Mouse (Mus musculus) megakaryocyte-erythroid progenitor cell, adult 5-6 weeks (primary cell): ENCODE measurements around the gene Fdxacb1. TPM values are rescaled to one million over a fixed set of nuclear protein-coding genes. Genes with fewer than 3 reads are reported as not detected.

Experiments used
- ATAC-seq: replicated peaks from 2 replicates; pipeline ENCODE4 v1.8.0; 2016; ENCODE audit warnings: mild to moderate bottlenecking, inconsistent platforms; ENCODE audit not compliant: severe bottlenecking, poor library complexity, low FRiP score, low TSS enrichment
- total RNA-seq, 2 experiments: library from RNA; stranded (forward) in 1 of 2; stranded (reverse) in 1 of 2; fragments of 200-1000, 215-1000 nt in 1 of 2; fragments of >200 nt in 1 of 2; fragmentation: Nextera tagmentation in 1 of 2; gene quantifications; 2 replicates each; pipeline ENCODE4 v1.2.3; 2014 to 2017

Fdxacb1 gene
- total RNA-seq, 2 experiments from 2014 or later, result 10.8 to 21.0 TPM

DNA sequence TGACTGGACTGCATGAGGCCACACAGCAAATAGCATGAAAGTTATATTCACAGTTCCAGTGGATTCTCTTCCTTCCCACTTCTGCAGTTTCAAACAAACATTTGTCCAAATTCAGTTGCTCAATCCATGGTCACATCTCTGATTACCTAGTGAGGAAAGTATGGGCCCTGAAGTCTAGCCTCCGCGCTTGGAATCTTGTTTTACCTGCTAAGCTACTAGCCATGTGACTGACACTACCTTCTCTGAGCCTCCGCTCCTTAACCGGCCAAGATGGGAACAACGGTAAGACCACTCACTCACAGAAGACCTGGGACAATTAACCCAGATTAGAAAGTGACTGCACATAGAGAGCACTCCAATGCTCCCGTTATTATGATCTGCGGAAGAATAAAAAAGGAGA, 22.2 kb upstream of the Fdxacb1 start:
- ATAC-seq, result no peak

- no peak for ATAC-seq
Measured at GRCm38 (mm10) chr9:50746214-50746677, 21.8 kb upstream of the Fdxacb1 start, which contains the start of gene 2310030G06Rik. 2310030G06Rik (minus strand) TSS chr9:50746536.

- no peak for ATAC-seq
Measured at GRCm38 (mm10) chr9:50750706-50751105, 17.3 kb upstream of the Fdxacb1 start.

- ATAC-seq, result no peak
Measured at GRCm38 (mm10) chr9:50751323-50751722, 16.7 kb upstream of the Fdxacb1 start, which contains the start of gene Cryab. Cryab (plus strand) TSS chr9:50751325.

DNA sequence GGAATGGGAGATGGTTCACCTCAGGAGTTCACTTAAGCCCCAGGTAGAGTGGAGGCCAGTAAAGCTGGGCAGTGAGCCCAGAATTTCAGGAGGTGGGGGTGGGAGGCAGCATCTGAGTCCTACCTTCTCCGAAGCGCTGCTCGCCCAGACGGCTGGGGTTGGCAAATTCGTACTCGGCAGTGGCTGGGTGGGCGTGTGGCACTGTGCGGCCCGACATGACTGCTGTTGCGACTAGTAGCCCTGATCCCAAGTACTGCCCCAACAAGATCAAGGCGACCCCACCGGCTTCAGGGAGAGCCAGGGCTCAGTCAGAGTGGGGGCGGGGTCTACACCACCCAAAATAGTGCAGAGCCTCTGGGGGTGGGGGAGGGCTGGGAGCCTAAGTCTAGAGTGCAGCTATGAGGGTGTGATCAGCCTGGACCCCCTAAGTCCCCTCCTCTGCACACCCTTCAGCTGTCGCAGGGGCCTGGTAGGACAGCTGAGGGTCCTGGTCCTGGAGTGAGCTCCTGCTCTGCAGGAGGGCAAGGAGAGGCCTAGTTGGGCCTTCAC, 15.9 kb upstream of the Fdxacb1 start, which contains the start of gene Hspb2:
Gene Hspb2 (minus strand): TSS at position 301 of the 549 bp plus-strand sequence.
- ATAC-seq, result no peak

DNA sequence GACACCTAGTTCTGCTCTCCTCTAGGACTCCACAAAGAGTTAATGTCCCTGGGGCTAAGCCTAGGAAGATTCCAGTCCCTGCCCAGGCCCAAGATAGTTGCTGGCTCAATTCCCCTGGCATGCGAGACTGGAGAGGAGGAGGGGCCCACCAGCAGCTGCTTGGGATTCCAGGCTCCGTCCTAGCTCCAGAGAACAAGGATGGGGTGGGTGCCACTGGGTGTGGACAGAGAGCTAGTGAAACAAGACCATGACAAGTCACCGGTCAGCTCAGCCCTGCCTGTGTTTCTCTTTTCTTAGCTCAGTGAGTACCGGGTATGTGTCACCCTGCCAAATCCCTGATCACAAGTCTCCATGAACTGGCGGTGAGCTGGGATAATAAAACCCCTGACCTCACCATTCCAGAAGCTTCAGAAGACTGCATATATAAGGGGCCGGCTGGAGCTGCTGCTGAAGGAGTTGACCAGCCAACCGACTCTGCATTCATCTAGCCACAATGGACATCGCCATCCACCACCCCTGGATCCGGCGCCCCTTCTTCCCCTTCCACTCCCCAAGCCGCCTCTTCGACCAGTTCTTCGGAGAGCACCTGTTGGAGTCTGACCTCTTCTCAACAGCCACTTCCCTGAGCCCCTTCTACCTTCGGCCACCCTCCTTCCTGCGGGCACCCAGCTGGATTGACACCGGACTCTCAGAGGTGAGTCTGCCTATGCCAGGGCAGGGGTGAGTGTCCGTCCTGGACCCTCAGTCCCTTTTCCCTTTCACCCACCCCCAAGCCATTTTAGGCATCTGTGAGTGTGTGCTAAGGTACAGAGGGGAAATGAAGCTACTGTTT, 15.0 kb upstream of the Fdxacb1 start:
- ATAC-seq, result no peak

GRCm38 (mm10) chr9:50753947-50754346, 14.1 kb upstream of the Fdxacb1 start:
- no peak for ATAC-seq

DNA sequence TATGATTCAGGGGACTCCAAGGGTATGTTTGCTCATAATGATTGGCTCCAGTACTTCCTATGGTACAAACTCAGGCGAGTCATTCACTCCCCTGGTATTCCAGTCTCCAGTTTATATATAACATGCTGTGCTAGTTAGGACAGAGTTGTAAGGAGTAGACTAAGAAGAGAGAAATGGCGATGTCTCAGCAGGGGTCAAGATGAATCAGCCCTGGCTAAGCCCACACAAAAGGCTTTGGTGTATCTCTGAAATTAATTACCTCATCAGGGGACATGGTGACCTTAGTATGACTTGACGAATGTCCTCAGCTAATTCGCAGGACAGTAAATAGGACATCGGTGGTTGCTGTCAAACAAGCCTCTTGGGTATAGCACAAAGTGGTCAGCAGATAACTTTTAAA, 11.3 kb upstream of the Fdxacb1 start:
- ATAC-seq, result no peak

GRCm38 (mm10) chr9:50761520-50762243, 6.4 kb upstream of the Fdxacb1 start:
- no peak for ATAC-seq

- ATAC-seq, result no peak
Measured at GRCm38 (mm10) chr9:50763331-50763730, 4.7 kb upstream of the Fdxacb1 start.

DNA sequence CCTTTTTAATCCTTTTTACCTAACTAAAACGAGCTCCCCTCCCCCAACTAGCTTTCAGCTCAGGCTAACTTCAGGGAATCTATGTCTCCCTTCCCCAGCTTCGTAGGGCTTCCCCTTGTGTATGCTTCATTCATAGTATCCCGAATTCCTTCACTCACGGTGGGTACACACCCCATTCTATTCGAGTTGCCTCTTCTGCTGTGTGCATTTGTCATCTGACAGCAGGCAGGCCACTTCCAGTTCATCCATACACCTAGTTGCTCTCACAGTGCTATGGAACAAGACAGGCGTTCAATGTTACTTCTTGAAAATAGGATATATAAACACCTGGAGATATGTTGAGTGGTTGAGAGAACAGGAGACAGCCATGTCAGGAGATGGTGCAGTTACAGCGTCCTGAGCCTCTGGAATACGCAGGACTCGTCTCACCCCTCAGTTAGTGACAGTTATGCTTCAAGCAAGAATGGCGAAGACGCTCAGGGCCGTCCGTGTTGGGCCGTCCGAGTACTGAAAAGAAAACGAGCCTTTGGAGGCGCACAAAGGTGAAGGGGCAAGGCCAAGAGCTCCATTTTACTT, 417 bp upstream of the Fdxacb1 start:
- ATAC-seq, result peak; percentile 28

DNA sequence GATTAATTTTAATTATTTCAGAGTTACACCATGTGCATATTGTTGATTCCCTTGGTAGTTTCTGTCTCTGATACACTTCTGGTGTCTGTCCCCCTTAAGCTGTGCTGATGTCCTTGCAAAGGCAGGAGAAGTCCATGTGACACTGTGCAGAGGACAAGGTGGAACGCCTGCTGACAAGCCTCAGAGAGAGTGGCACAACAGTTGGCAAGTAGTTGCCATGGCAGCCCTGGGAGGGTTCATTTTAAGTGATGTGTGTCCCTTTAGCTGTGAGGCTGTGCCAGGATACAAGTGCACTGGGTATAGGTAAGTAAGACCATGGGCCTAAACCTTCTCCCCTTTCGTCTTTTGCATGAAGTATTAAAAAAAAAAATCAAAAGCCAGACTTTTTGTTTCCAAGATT, 2.0 kb downstream of the Fdxacb1 start:
- ATAC-seq, result no peak

DNA sequence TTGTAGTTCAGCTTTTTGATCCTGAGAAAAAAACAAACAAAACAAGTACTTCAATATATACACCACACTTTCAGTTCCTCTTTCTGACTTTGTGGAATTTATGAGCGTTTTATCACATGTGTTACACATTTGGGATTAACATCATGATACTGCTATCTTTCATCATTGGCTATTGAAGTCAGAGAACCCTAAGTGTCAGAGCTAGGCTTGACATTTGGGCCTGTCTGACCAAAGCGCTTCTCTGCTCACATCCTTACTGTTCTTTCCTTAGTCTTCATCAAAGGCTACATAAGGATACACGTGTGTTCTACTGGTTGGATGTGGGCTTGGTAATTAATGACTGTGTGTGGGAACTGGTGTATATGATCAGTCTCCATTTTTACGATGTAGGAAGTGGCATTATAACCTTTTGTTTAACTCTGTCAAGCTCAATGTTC, 6.0 kb downstream of the Fdxacb1 start:
- ATAC-seq, result 0 out of 2 replicates have a peak, but pooled peaks have one; percentile 17

GRCm38 (mm10) chr9:50774991-50775612, 7.1 kb downstream of the Fdxacb1 start, which contains the start of the genes Alg9 and 1110032A03Rik:
Alg9 (plus strand) TSS chr9:50775019.
1110032A03Rik (minus strand) TSS chr9:50775520.
- ATAC-seq, result peak; percentile 60

DNA sequence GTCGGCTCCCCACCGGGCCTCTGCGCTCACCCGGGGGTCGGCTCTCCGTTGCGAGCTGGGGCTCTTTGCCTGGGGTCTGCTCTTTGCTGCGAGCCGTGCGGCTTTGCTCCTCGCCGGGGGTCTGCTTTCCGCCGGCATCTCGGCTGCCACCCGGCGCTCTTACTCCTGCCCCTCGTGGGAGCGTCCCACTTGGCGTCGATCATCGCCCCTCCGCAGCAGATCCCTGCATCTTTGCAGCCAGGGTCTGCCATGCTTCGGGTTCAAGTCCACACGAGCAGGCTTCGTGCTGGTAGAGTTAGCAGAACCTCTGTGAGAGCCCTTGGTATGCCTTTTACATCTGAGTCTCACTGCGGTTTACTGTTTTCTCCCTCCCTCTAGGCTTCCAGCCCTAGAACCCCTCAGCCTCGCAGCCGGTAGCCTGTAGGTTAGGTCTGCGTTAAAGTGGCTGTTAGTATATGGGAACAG, 7.7 kb downstream of the Fdxacb1 start:
- ATAC-seq, result peak; percentile 33

GRCm38 (mm10) chr9:50776162-50776760, 8.2 kb downstream of the Fdxacb1 start:
- no peak for ATAC-seq

DNA sequence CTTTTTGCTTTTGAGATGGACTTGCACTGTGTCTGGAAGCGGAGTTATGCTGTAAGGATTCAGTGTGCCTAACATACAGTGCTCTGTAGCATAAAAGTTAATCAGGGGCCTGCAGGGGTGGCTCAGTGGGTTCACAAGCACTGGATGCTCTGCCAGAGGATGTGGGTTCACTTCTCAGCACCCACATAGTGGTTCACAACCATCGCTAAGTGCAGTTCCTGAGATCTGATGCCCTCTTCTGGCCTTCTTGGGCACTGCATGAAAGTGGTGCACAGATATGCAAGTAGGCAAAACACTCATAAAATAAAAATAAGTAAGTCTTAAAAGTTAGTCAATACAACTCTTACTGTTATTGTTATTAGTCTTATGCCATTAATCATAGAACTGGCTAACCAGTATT, 14.1 kb downstream of the Fdxacb1 start:
- peak; percentile 73; the same call in 1 of the 2 replicates for ATAC-seq

DNA sequence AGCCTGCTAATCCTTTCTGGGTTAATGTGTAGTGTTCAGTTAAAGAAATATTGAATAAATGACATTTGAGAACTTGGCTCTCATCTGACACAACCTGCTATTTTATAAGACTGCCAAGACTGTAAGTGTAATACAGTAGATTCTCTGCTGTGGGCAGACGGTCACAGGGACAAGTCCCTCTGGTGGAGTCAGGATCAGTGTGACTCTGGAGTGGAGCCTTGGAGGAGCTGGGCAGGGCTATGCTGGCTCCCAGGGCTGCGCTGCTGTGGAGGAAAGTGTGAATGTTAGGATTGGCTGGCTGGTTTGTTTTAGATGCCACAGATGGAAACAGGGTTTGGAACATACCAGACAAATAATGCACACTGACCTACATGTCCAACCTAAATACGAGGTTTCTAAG, 27.2 kb downstream of the Fdxacb1 start:
- ATAC-seq, result no peak

DNA sequence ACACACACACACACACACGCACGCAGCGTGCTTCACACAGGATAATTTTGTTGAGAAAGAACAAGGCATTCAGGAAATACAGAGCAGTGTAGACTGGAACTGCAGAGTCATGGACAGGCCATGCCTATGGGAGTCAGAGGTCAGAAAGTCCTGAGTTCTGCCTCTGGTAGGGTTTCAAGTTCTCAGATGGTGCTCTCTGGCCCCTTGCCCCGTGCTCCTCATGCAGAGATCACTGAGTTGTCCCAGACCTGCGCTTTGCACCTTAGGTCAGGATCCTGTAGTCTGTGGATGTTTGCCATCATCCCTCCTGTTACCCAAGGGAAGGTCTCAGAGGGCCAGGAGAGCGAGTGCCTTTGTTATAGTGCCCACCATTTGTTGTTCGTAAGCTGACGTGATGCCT, 28.7 kb downstream of the Fdxacb1 start:
- no peak for ATAC-seq
